Mouse (Mus musculus) olfactory bulb, adult 2 months (tissue): ENCODE results near the gene Vmn1r56. TPM values are rescaled to one million over a fixed set of nuclear protein-coding genes. Genes with fewer than 3 reads are reported as not detected.
"Not testable (repeated sequence)": the region's sequence is repeated elsewhere in the genome, so short reads cannot be mapped to it uniquely, and the experiment has no call there.

Experiments used
- H3K27ac ChIP-seq: fragments of 200-500 bp; 2 replicates; pipeline ENCODE4 v1.5.1; 2012; ENCODE audit warnings: low read depth, low read length; ENCODE audit not compliant: insufficient read depth
- H3K4me1 ChIP-seq: fragments of 200-500 bp; 2 replicates; pipeline ENCODE4 v1.6.1; 2012; ENCODE audit warnings: low read length; ENCODE audit not compliant: control insufficient read depth, insufficient read depth
- H3K4me3 ChIP-seq: fragments of 200-500 bp; 2 replicates; pipeline ENCODE4 v1.5.1; 2012; ENCODE audit warnings: mild to moderate bottlenecking, low read depth, low read length, moderate library complexity; ENCODE audit not compliant: insufficient read depth
- WGBS: fragments of 180-500 bp; shearing (Covaris S2); methylation state at CpG from one replicate; pipeline ENCODE4 v1.1.7; 2018; 5-methylcytosine and 5-hydroxymethylcytosine counted together
- polyA plus RNA-seq: library from polyadenylated mRNA; stranded (reverse); fragments of >200 nt; gene quantifications from 2 replicates; pipeline ENCODE4 v1.2.4, GENCODE M21; 2012; ENCODE audit warnings: low replicate concordance; ENCODE audit not compliant: missing spikeins, insufficient read depth, insufficient read length

Vmn1r56 gene
- not detected in 2 replicates for polyA plus RNA-seq

- H3K4me1 ChIP-seq, H3K27ac ChIP-seq, H3K4me3 ChIP-seq: not testable (repeated sequence)
These were observed at the start of gene Vmn1r56 for GRCm38 (mm10) chr7:5196647-5197046. Vmn1r56 (minus strand) TSS chr7:5196747.

- not testable (repeated sequence) for H3K27ac ChIP-seq, H3K4me3 ChIP-seq, H3K4me1 ChIP-seq
- 59% methylated on average over 1 of the region's 1 CpGs for WGBS
These were observed 21.6 kb upstream of the Vmn1r56 start, which contains the start of gene Vmn1r57 for GRCm38 (mm10) chr7:5218193-5218592. Vmn1r57 (plus strand) TSS chr7:5218493.

GRCm38 (mm10) chr7:5149570-5149969, 47.0 kb downstream of the Vmn1r56 start, which contains the start of gene Vmn1r55:
Vmn1r55 (minus strand) TSS chr7:5149670.
- H3K27ac ChIP-seq, H3K4me3 ChIP-seq, H3K4me1 ChIP-seq: not testable (repeated sequence)

Other genes starting within 250 kb of the Vmn1r56 start
- gene Sbk2, start 232.3 kb downstream of the Vmn1r56 start, polyA plus RNA-seq, result not detected in 2 replicates
- gene Sbk3, start 225.6 kb downstream of the Vmn1r56 start, polyA plus RNA-seq, result not detected in 2 replicates
- not detected in 2 replicates for gene Zfp579, start 200.6 kb downstream of the Vmn1r56 start, polyA plus RNA-seq
- gene Zfp524, start 182.3 kb downstream of the Vmn1r56 start, polyA plus RNA-seq, result not detected in 2 replicates
- not detected in 2 replicates for gene Fiz1, start 182.1 kb downstream of the Vmn1r56 start, polyA plus RNA-seq
- not detected in 2 replicates for gene Gm44973, start 181.3 kb downstream of the Vmn1r56 start, polyA plus RNA-seq
- gene Zfp865, start 176.4 kb downstream of the Vmn1r56 start, polyA plus RNA-seq, result not detected in 2 replicates
- gene Ccdc106, start 176.2 kb downstream of the Vmn1r56 start, polyA plus RNA-seq, result not detected in 2 replicates
- gene 4632433K11Rik, start 162.6 kb downstream of the Vmn1r56 start, polyA plus RNA-seq, result not detected in 2 replicates
- not detected in 2 replicates for gene Zfp784, start 158.3 kb downstream of the Vmn1r56 start, polyA plus RNA-seq
- gene Zfp580, start 145.2 kb downstream of the Vmn1r56 start, polyA plus RNA-seq, result not detected in 2 replicates
- 837 TPM in 1 of 2 replicates, not detected in the other for gene U2af2, start 134.6 kb downstream of the Vmn1r56 start, polyA plus RNA-seq
- gene Epn1, start 116.5 kb downstream of the Vmn1r56 start, polyA plus RNA-seq, result not detected in 2 replicates
- gene Rfpl4, start 79.8 kb downstream of the Vmn1r56 start, polyA plus RNA-seq, result not detected in 2 replicates
- gene Rasl2-9, start 70.8 kb downstream of the Vmn1r56 start, polyA plus RNA-seq, result not detected in 2 replicates
- not detected in 2 replicates for gene Vmn1r55, start 47.1 kb downstream of the Vmn1r56 start, polyA plus RNA-seq
- not detected in 2 replicates for gene Vmn1r57, start 21.7 kb upstream of the Vmn1r56 start, polyA plus RNA-seq
- not detected in 2 replicates for gene Gm5065, start 153.8 kb upstream of the Vmn1r56 start, polyA plus RNA-seq
- gene Nlrp2, start 154.3 kb upstream of the Vmn1r56 start, polyA plus RNA-seq, result not detected in 2 replicates
- gene Vmn1r58, start 216.6 kb upstream of the Vmn1r56 start, polyA plus RNA-seq, result not detected in 2 replicates